Mouse (Mus musculus) CH12.LX (cell line): Measurements from ENCODE around the gene Nfu1. TPM values are rescaled to one million over a fixed set of nuclear protein-coding genes. Genes with fewer than 3 reads are reported as not detected.

ENCODE experiments used
- DNase-seq: peaks from one replicate; pipeline ENCODE4 v3.0.0-alpha.2; 2013; ENCODE audit errors: extremely low read depth
- H3K27ac ChIP-seq: 2 replicates; pipeline ENCODE4 v1.5.1; 2012; ENCODE audit warnings: low read depth, mild to moderate bottlenecking, control low read depth, moderate library complexity; ENCODE audit not compliant: insufficient read depth
- H3K27me3 ChIP-seq: replicated peaks from 2 replicates; pipeline ENCODE3; 2012; ENCODE audit warnings: inconsistent platforms
- H3K36me3 ChIP-seq, 2 experiments: replicated peaks in 1 of 2; 2 replicates each; pipeline versions ENCODE3 to v1.6.1; 2012; ENCODE audit warnings: inconsistent platforms in 1 of 2, low read length in 1 of 2, mild to moderate bottlenecking in 1 of 2, mixed read lengths in 1 of 2, moderate library complexity in 1 of 2; ENCODE audit not compliant: control insufficient read depth in 1 of 2, insufficient read depth in 1 of 2
- H3K4me1 ChIP-seq, 2 experiments: 2 replicates each; pipeline ENCODE4 v1.6.1; 2012; ENCODE audit warnings: inconsistent platforms in 1 of 2, moderate library complexity in 1 of 2; ENCODE audit not compliant: insufficient read depth in 2 of 2, control insufficient read depth in 1 of 2
- H3K4me2 ChIP-seq: 2 replicates; pipeline ENCODE4 v1.6.1; 2012; ENCODE audit warnings: low read depth, mild to moderate bottlenecking, control low read depth; ENCODE audit not compliant: poor library complexity, insufficient read depth, severe bottlenecking
- H3K4me3 ChIP-seq, 3 experiments: fragments of 150-350 bp in 1 of 3; sonication (generic) in 1 of 3; replicated peaks in 1 of 3; 2 replicates each; pipeline versions ENCODE3 to v1.5.1; 2011 to 2012; ENCODE audit warnings: low read depth in 2 of 3, low read length in 2 of 3, mild to moderate bottlenecking in 2 of 3, moderate library complexity in 2 of 3, control low read depth in 1 of 3, improper control_type of control experiment in 1 of 3, inconsistent platforms in 1 of 3, mixed read lengths in 1 of 3; ENCODE audit not compliant: poor library complexity in 1 of 3
- H3K79me2 ChIP-seq: replicated peaks from 2 replicates; pipeline ENCODE4 v1.6.1; 2012; ENCODE audit warnings: mild to moderate bottlenecking, moderate library complexity; ENCODE audit not compliant: control insufficient read depth, poor library complexity, insufficient read depth, severe bottlenecking; ENCODE audit errors: extremely low read depth
- H3K9ac ChIP-seq: 2 replicates; pipeline ENCODE4 v1.6.1; 2012; ENCODE audit warnings: low read depth, mild to moderate bottlenecking, control low read depth, moderate library complexity; ENCODE audit not compliant: insufficient read depth
- H3K9me3 ChIP-seq: replicated peaks from 2 replicates; pipeline ENCODE3; 2012; ENCODE audit warnings: low read length, inconsistent platforms, mixed read lengths
- BHLHE40 ChIP-seq: IDR thresholded peaks from 2 replicates; pipeline ENCODE4 v1.6.1; 2011; ENCODE audit warnings: mild to moderate bottlenecking, low read depth, low read length, improper control_type of control experiment
- CHD1 ChIP-seq: IDR thresholded peaks from 2 replicates; pipeline ENCODE4 v1.6.1; 2012; ENCODE audit warnings: low read depth, low read length, improper control_type of control experiment, inconsistent platforms
- CHD2 ChIP-seq: IDR thresholded peaks from 2 replicates; pipeline ENCODE4 v1.6.1; 2011; ENCODE audit warnings: low read length, improper control_type of control experiment
- CTCF ChIP-seq, 2 experiments: IDR thresholded peaks in 1 of 2; conservative IDR thresholded peaks in 1 of 2; 2 replicates each; pipeline ENCODE4 v1.5.1; 2011 to 2012; ENCODE audit warnings: low read depth in 2 of 2, low read length in 2 of 2, improper control_type of control experiment in 1 of 2, inconsistent platforms in 1 of 2, mild to moderate bottlenecking in 1 of 2, moderate library complexity in 1 of 2
- E2F4 ChIP-seq: IDR thresholded peaks from 2 replicates; pipeline ENCODE4 v1.6.1; 2011; ENCODE audit warnings: low read depth, low read length, improper control_type of control experiment; ENCODE audit not compliant: insufficient replicate concordance
- ELF1 ChIP-seq: IDR thresholded peaks from 2 replicates; pipeline ENCODE4 v1.6.1; 2014; ENCODE audit warnings: low read depth, mild to moderate bottlenecking, inconsistent platforms, low read length, improper control_type of control experiment
- EP300 ChIP-seq: IDR thresholded peaks from 2 replicates; pipeline ENCODE4 v1.6.1; 2011; ENCODE audit warnings: low read length, improper control_type of control experiment
- HCFC1 ChIP-seq: IDR thresholded peaks from 2 replicates; pipeline ENCODE4 v1.6.1; 2012; ENCODE audit warnings: low read depth, mild to moderate bottlenecking, inconsistent platforms, low read length, improper control_type of control experiment
- JUND ChIP-seq: conservative IDR thresholded peaks from 2 replicates; pipeline ENCODE4 v1.6.1; 2011; ENCODE audit warnings: low read depth, low read length, improper control_type of control experiment
- MAFK ChIP-seq: IDR thresholded peaks from 2 replicates; pipeline ENCODE4 v1.6.1; 2011; ENCODE audit warnings: low read length, improper control_type of control experiment; ENCODE audit not compliant: insufficient replicate concordance
- MXI1 ChIP-seq: IDR thresholded peaks from 2 replicates; pipeline ENCODE4 v1.6.1; 2011; ENCODE audit warnings: mild to moderate bottlenecking, low read depth, low read length, improper control_type of control experiment
- NELFE ChIP-seq: IDR thresholded peaks from 2 replicates; pipeline ENCODE4 v1.6.1; 2011; ENCODE audit warnings: low read depth, low read length, improper control_type of control experiment
- NRF1 ChIP-seq: IDR thresholded peaks from 2 replicates; pipeline ENCODE4 v1.6.1; 2014; ENCODE audit warnings: low read depth, mild to moderate bottlenecking, inconsistent platforms, low read length, improper control_type of control experiment, moderate library complexity
- POLR2A ChIP-seq: IDR thresholded peaks from 2 replicates; pipeline ENCODE4 v1.6.1; 2011; ENCODE audit warnings: low read depth, mild to moderate bottlenecking, improper control_type of control experiment, low read length
- SIN3A ChIP-seq: IDR thresholded peaks from 2 replicates; pipeline ENCODE4 v1.6.1; 2012; ENCODE audit warnings: low read length, improper control_type of control experiment, inconsistent platforms
- SMC3 ChIP-seq: IDR thresholded peaks from 2 replicates; pipeline ENCODE4 v1.6.1; 2011; ENCODE audit warnings: low read depth, low read length, improper control_type of control experiment
- TBP ChIP-seq: conservative IDR thresholded peaks from 2 replicates; pipeline ENCODE4 v1.6.1; 2011; ENCODE audit warnings: low read depth, low read length, improper control_type of control experiment
- TCF12 ChIP-seq: IDR thresholded peaks from 2 replicates; pipeline ENCODE4 v1.6.1; 2014; ENCODE audit warnings: low read depth, mild to moderate bottlenecking, inconsistent platforms, low read length, improper control_type of control experiment
- UBTF ChIP-seq: IDR thresholded peaks from 2 replicates; pipeline ENCODE4 v1.6.1; 2012; ENCODE audit warnings: low read depth, mild to moderate bottlenecking, inconsistent platforms, low read length, improper control_type of control experiment, moderate library complexity
- USF2 ChIP-seq: conservative IDR thresholded peaks from 2 replicates; pipeline ENCODE4 v1.6.1; 2011; ENCODE audit warnings: low read depth, low read length, improper control_type of control experiment
- dilution Hi-C: fragments of 300-500 bp; cut with MboI; formaldehyde crosslinking; loops from 2 replicates; pipeline ENCODE4 v1.14.3; 2020; ENCODE audit warnings: low sequenced_read_pairs; ENCODE audit not compliant: extremely low pct_unique_long_range_greater_than_20kb, extremely low pct_ligation_motif_present
- in situ Hi-C: fragments of 300-500 bp; cut with MboI; formaldehyde crosslinking; loops from 3 replicates; pipeline ENCODE4 v1.14.3; 2019; ENCODE audit warnings: low sequenced_read_pairs, low pct_ligation_motif_present, low pct_unique_long_range_greater_than_20kb, mixed read lengths
- polyA plus RNA-seq: library from polyadenylated mRNA; unstranded; fragments of >175 nt; gene quantifications from 2 replicates; pipeline ENCODE4 v1.2.1, GENCODE M21; 2012; ENCODE audit warnings: low read depth; ENCODE audit not compliant: insufficient read length
- total RNA-seq, 2 experiments: library from RNA; depleted of rRNA; stranded (reverse); fragments of 300-350 nt in 1 of 2; fragments of >200 nt in 1 of 2; gene quantifications; 2 replicates each; pipeline ENCODE4 v1.2.3; 2012 to 2014

Gene Nfu1
- total and polyA plus RNA-seq, 3 experiments, result 109 to 195 (median 133) TPM

GRCm38 (mm10) chr6:87037826-87038620, 29.0 kb downstream of the Nfu1 start:
- DNase-seq, result no peak
- no peak for TF ChIP-seq CHD1
- TF ChIP-seq SMC3, result no peak
- TF ChIP-seq UBTF, result no peak
- H3K36me3 ChIP-seq, result no peaks in the 10 kb centered on the region
- no peaks in the 10 kb centered on the region for H3K27me3 ChIP-seq
- H3K4me3 ChIP-seq, result no peak overlapping the region
- H3K9me3 ChIP-seq, result peaks cover 6% of the 10 kb centered on the region
- dilution Hi-C loops, result no loop called here
- H3K9ac ChIP-seq, result no peak overlapping the region
- no peak overlapping the region for H3K27ac ChIP-seq
- H3K79me2 ChIP-seq, result peaks cover 3% of the 10 kb centered on the region; the same call in 1 of the 2 replicates
- H3K4me2 ChIP-seq, result no peak overlapping the region
- peaks cover 4 to 27% of the 10 kb centered on the region in 2 experiments; a peak in 3 of 4 replicates for H3K4me1 ChIP-seq
- in situ Hi-C loops, result no loop called here

- TF ChIP-seq TBP (no peak), ELF1 (no peak), USF2 (no peak), POLR2A (no peak), CTCF (conservative IDR thresholded peaks at IDR 0.05 in 1 of 2, IDR thresholded peaks at IDR 0.05 in 1 of 2; ENCODE audit: low read depth in 2 of 2, low read length in 2 of 2) (no peak), NELFE (no peak), NRF1 (no peak), SMC3 (no peak), CHD2 (no peak), MXI1 (no peak), MAFK (no peak), CHD1 (no peak), TCF12 (no peak), SIN3A (no peak), BHLHE40 (no peak), JUND (no peak), HCFC1 (no peak), E2F4 (no peak), EP300 (no peak)
- no peak overlapping the region for H3K27ac ChIP-seq
- H3K27me3 ChIP-seq, result no peaks in the 10 kb centered on the region
- H3K36me3 ChIP-seq, result no peaks in the 10 kb centered on the region
- H3K9me3 ChIP-seq, result peaks cover 6% of the 10 kb centered on the region
- no peak overlapping the region for H3K9ac ChIP-seq
- H3K79me2 ChIP-seq, result peaks cover 13% of the 10 kb centered on the region
- no peak overlapping the region for H3K4me2 ChIP-seq
- no peak overlapping the region for H3K4me3 ChIP-seq
- no peak for DNase-seq
- dilution Hi-C loops, result no loop called here
- in situ Hi-C loops, result no loop called here
- peaks cover 4 to 36% of the 10 kb centered on the region in 2 experiments; a peak in 3 of 4 replicates for H3K4me1 ChIP-seq
Measured at GRCm38 (mm10) chr6:87039161-87039560, 30.1 kb downstream of the Nfu1 start.
